Mouse (Mus musculus): ENCODE measurements around the gene Fxyd2. TPM values are rescaled to one million over a fixed set of nuclear protein-coding genes. Genes with fewer than 3 reads are reported as not detected.
A peak's percentile ranks its signal among the peaks of the same experiment; 100 is the strongest.

The Fxyd2 gene
- polyA plus RNA-seq, 1 experiment from 2014 or later = 2.5 TPM

DNA sequence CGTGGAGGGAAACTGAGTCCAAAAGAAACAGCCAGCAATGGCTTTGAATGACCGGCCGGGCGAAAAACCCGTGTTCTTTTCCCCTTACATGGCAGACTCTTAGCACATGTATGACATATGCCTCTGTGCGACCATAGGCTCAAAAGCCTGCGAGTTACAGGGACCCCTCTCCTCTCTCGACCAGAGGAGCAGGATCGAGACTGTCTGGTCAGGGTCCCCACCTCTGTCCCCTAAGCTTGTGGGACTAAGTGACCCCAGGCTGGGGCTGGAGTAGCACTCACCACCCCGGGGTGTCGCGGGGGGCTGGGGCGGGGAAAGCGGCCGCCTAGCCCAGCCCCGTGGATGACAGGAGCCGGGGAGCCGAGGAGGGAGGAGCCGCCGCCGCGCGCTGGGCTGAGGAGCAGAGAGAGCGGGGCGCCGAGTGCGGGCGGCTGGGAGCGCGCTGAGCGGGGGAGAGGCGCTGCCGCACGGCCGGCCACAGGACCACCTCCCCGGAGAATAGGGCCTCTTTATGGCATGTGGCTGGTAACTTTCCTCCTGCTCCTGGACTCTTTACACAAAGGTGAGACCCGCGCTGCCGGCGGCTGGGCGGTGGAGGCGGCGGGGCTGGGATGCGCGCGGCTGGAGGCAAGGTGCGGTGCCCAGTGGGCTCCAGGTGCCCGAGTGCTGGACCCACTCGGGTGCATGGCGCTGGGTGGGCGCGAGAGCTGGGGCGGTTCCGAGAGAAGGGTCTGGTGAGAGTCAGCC is 30.7 kb downstream of the Fxyd2 start:
- Histone ChIP-seq H3K27me3 (ENCODE audit: control insufficient read depth, insufficient read depth, low read length) (peaks cover 51% of the 10 kb centered on the region), H3K36me3 (ENCODE audit: control insufficient read depth, insufficient read depth) (no peaks in the 10 kb centered on the region), H3K4me2 (ENCODE audit: low read depth, low read length) (peak overlapping the region; percentile 64), H3K4me1 (ENCODE audit: control insufficient read depth, insufficient read depth, low read length) (peaks cover 6% of the 10 kb centered on the region; the same call in 1 of the 2 replicates), H3K27ac (ENCODE audit: low read length) (no peak overlapping the region), H3K9me3 (replicated peaks; ENCODE audit: control insufficient read depth, low read length) (no peaks in the 10 kb centered on the region), H3K9ac (ENCODE audit: low read length) (no peak overlapping the region), H3K4me3 (ENCODE audit: low read length) (peak overlapping the region; percentile 49)
- no peak for ATAC-seq (replicated peaks; ENCODE audit: extremely low read depth, insufficient read depth, low FRiP score)
- WGBS = 3% methylated on average over 54 of the region's 54 CpGs

DNA sequence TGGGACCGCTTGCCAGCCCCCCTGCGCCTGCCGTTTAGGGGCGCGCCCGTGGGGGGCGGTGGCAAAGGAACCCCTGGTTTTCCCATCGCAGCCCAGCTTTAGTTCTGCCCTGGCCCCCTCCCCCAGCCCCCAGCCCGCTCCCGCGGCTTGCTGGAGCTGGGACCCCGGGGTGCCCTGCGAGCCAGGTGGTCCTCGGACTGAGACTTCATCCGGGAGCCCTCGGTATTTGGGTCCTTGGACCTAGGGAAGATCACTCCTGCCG is 31.2 kb downstream of the Fxyd2 start:
- H3K9me3 ChIP-seq (replicated peaks; ENCODE audit: control insufficient read depth, low read length) = no peaks in the 10 kb centered on the region
- no peak overlapping the region for H3K9ac ChIP-seq (ENCODE audit: low read length)
- H3K4me3 ChIP-seq (ENCODE audit: low read length) = peak overlapping the region; percentile 49
- peak overlapping the region; percentile 64 for H3K4me2 ChIP-seq (ENCODE audit: low read depth, low read length)
- H3K27me3 ChIP-seq (ENCODE audit: control insufficient read depth, insufficient read depth, low read length) = peaks cover 51% of the 10 kb centered on the region
- peaks cover 6% of the 10 kb centered on the region; the same call in 1 of the 2 replicates for H3K4me1 ChIP-seq (ENCODE audit: control insufficient read depth, insufficient read depth, low read length)
- ATAC-seq (replicated peaks; ENCODE audit: extremely low read depth, insufficient read depth, low FRiP score) = no peak
- 2% methylated on average over 16 of the region's 17 CpGs for WGBS
- no peaks in the 10 kb centered on the region for H3K36me3 ChIP-seq (ENCODE audit: control insufficient read depth, insufficient read depth)
- no peak overlapping the region for H3K27ac ChIP-seq (ENCODE audit: low read length)

DNA sequence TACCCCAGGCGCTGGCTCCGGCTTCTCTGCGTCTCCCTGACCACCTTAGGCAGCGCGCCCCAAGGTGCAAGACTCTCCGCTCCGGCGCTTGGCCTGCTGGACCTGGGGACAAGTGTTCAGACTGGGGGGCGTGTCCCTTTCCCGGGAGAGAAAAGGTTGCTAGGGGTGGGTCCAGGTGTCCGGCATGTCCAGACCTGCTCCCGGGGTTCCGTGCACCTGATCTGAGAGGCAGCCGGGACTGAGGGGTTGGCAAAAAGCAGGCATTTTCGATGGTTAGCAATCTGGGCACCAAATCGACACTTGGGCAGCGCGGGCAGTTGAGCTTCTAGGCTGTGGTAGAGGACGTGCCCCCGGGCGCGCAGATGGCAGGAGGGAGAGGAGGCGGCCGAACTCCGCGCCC is 31.7 kb downstream of the Fxyd2 start:
- 7% methylated on average over 26 of the region's 26 CpGs for WGBS

DNA sequence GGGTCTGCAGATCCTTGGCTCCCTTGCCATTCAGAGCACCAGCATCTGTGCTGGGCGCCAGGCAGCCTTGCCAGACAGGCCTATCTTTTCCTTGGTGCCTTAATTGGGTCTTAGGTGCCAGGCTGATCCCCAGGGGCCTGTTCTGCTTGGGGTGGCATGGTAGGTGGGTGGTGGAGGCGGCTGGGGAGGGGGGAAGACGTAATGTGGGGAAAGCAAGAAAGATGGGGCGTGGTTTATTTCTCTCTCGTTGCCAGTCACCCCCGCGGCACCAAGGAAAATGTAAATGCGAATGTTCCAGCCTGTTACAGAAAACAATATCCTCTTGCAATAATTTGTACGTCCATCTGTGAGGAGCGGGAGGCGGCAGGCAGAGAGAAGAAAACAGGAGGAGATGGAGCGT is 33.2 kb downstream of the Fxyd2 start:
- H3K4me1 ChIP-seq (ENCODE audit: control insufficient read depth, insufficient read depth, low read length) = peaks cover 6% of the 10 kb centered on the region; the same call in 1 of the 2 replicates
- H3K4me3 ChIP-seq (ENCODE audit: low read length) = no peak overlapping the region
- H3K9ac ChIP-seq (ENCODE audit: low read length) = no peak overlapping the region
- H3K4me2 ChIP-seq (ENCODE audit: low read depth, low read length) = no peak overlapping the region
- no peak overlapping the region for H3K27ac ChIP-seq (ENCODE audit: low read length)
- no peaks in the 10 kb centered on the region for H3K36me3 ChIP-seq (ENCODE audit: control insufficient read depth, insufficient read depth)
- peaks cover 51% of the 10 kb centered on the region for H3K27me3 ChIP-seq (ENCODE audit: control insufficient read depth, insufficient read depth, low read length)
- no peak for ATAC-seq (replicated peaks; ENCODE audit: extremely low read depth, insufficient read depth, low FRiP score)
- 64% methylated on average over 12 of the region's 12 CpGs for WGBS
- no peaks in the 10 kb centered on the region for H3K9me3 ChIP-seq (replicated peaks; ENCODE audit: control insufficient read depth, low read length)

More for the DNA sequence above, 31.7 kb downstream of the Fxyd2 start:
- Histone ChIP-seq H3K9ac (ENCODE audit: low read length) (no peak overlapping the region), H3K4me3 (ENCODE audit: low read length) (peak overlapping the region; percentile 17), H3K27me3 (ENCODE audit: control insufficient read depth, insufficient read depth, low read length) (peaks cover 51% of the 10 kb centered on the region), H3K4me2 (ENCODE audit: low read depth, low read length) (peak overlapping the region; percentile 64), H3K36me3 (ENCODE audit: control insufficient read depth, insufficient read depth) (no peaks in the 10 kb centered on the region), H3K4me1 (ENCODE audit: control insufficient read depth, insufficient read depth, low read length) (peaks cover 6% of the 10 kb centered on the region; the same call in 1 of the 2 replicates), H3K27ac (ENCODE audit: low read length) (no peak overlapping the region), H3K9me3 (replicated peaks; ENCODE audit: control insufficient read depth, low read length) (no peaks in the 10 kb centered on the region)
- no peak for ATAC-seq (replicated peaks; ENCODE audit: extremely low read depth, insufficient read depth, low FRiP score)

DNA sequence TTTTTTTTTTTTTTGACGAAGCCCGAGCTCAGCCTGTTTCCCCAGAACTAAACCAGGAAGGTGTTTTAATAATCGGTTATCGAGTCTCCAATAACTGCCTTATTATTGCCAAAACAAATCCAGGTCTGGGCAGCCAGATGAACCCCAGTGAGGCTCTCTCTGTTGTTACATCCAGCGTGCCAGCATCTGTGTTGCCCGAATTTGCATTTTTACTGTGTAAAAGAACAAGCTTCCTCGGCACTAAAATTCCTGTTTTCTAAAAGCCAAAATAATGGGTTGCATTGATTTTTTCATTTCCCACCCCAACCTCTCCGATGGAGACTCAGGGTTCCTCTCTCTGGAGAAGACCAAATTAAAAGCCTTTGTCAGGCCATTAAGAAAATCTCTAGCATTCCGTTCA is 33.6 kb downstream of the Fxyd2 start:
- Histone ChIP-seq H3K4me1 (ENCODE audit: control insufficient read depth, insufficient read depth, low read length) (peaks cover 6% of the 10 kb centered on the region; the same call in 1 of the 2 replicates), H3K4me2 (ENCODE audit: low read depth, low read length) (no peak overlapping the region), H3K27me3 (ENCODE audit: control insufficient read depth, insufficient read depth, low read length) (peaks cover 51% of the 10 kb centered on the region), H3K9me3 (replicated peaks; ENCODE audit: control insufficient read depth, low read length) (no peaks in the 10 kb centered on the region), H3K36me3 (ENCODE audit: control insufficient read depth, insufficient read depth) (no peaks in the 10 kb centered on the region), H3K4me3 (ENCODE audit: low read length) (no peak overlapping the region), H3K27ac (ENCODE audit: low read length) (no peak overlapping the region), H3K9ac (ENCODE audit: low read length) (no peak overlapping the region)
- ATAC-seq (replicated peaks; ENCODE audit: extremely low read depth, insufficient read depth, low FRiP score) = no peak
- WGBS = 82% methylated on average over 9 of the region's 9 CpGs

DNA sequence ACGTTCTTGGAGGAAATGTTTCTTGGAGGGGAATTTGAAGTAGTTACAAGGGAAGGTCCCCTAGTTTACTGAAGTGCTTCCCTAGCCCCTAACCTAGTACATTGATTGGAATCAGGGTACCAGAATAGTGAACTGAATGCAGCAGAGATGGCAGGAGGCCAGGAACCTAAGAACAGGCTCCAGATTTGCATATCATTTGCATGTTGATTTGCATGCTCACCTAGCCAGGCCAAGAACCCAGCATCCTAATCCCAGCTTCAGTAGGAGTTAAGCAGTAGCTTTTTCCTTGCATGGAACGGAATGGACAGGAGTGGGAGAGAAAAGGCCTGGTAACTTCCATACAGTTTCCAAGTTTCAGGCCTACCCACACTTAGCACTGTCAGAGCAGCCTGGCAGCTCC is 34.7 kb downstream of the Fxyd2 start:
- WGBS = 72% methylated on average over 2 of the region's 2 CpGs
- Histone ChIP-seq H3K4me2 (ENCODE audit: low read depth, low read length) (no peak overlapping the region), H3K4me3 (ENCODE audit: low read length) (no peak overlapping the region), H3K27ac (ENCODE audit: low read length) (no peak overlapping the region), H3K4me1 (ENCODE audit: control insufficient read depth, insufficient read depth, low read length) (peaks cover 6% of the 10 kb centered on the region; the same call in 1 of the 2 replicates), H3K9ac (ENCODE audit: low read length) (no peak overlapping the region), H3K27me3 (ENCODE audit: control insufficient read depth, insufficient read depth, low read length) (peaks cover 44% of the 10 kb centered on the region), H3K36me3 (ENCODE audit: control insufficient read depth, insufficient read depth) (no peaks in the 10 kb centered on the region), H3K9me3 (replicated peaks; ENCODE audit: control insufficient read depth, low read length) (no peaks in the 10 kb centered on the region)
- ATAC-seq (replicated peaks; ENCODE audit: extremely low read depth, insufficient read depth, low FRiP score) = no peak

DNA sequence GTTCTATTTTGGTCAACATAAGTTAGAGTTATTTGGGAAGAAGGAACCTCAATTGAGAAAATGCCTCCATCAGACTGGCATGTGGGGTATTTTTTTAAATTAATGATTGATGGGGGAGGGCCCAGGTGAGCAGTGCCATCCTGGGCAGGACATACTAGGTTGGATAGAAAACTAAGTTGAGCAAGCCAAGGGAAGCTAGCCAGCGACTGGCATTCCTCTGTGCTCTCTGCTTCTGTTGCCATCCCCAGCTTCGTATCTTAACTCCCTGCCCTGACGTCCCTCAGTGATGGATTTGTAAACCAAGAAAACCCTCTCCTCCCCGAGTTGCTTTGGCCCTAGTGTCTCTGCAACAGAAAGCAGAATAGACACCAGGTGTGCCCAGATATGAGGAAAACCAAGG is 39.6 kb downstream of the Fxyd2 start:
- ATAC-seq (replicated peaks; ENCODE audit: extremely low read depth, insufficient read depth, low FRiP score) = no peak
- no peaks in the 10 kb centered on the region for H3K9me3 ChIP-seq (replicated peaks; ENCODE audit: control insufficient read depth, low read length)
- no peaks in the 10 kb centered on the region for H3K36me3 ChIP-seq (ENCODE audit: control insufficient read depth, insufficient read depth)
- H3K4me2 ChIP-seq (ENCODE audit: low read depth, low read length) = no peak overlapping the region
- peaks cover 7% of the 10 kb centered on the region; the same call in 1 of the 2 replicates for H3K27me3 ChIP-seq (ENCODE audit: control insufficient read depth, insufficient read depth, low read length)
- H3K27ac ChIP-seq (ENCODE audit: low read length) = no peak overlapping the region
- no peak overlapping the region for H3K9ac ChIP-seq (ENCODE audit: low read length)
- WGBS = 50% methylated on average over 4 of the region's 4 CpGs
- H3K4me3 ChIP-seq (ENCODE audit: low read length) = no peak overlapping the region
- no peaks in the 10 kb centered on the region for H3K4me1 ChIP-seq (ENCODE audit: control insufficient read depth, insufficient read depth, low read length)

DNA sequence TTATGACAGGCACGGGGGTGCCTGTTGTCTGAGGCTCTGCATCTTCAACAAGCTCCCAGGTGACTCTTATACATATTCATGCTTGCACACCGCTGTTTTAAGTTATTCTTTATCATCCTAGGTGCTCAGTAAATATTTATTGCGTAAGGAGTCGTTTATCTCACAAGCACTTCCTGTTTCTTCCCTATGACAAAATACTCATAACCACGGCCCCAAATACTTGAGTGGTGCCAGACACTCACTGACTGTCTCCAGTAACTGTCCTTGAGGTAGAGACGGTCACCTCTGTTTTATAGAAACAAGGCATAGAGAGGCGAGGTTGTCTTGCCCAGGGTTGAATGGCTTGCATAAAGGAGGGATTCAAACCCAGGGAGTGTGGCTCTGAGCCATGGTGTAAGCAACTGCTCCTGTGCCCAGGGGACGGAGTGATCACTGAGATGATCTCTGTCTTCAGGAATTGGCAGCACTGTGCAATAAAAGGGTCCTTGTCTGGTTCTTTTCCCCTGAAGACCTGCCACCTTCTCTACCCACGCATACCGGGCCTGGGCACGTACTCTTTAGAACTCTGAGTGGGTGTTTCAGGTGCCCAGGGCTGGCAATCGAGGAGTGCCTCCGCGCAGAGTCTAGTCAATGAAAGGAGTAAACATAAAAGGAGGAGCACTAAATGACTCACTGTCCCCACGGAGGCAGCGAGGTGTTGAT is 40.8 kb downstream of the Fxyd2 start:
- no peak for ATAC-seq (replicated peaks; ENCODE audit: extremely low read depth, insufficient read depth, low FRiP score)
- 74% methylated on average over 16 of the region's 16 CpGs for WGBS
- H3K27me3 ChIP-seq (ENCODE audit: control insufficient read depth, insufficient read depth, low read length) = peaks cover 5% of the 10 kb centered on the region; the same call in 1 of the 2 replicates

DNA sequence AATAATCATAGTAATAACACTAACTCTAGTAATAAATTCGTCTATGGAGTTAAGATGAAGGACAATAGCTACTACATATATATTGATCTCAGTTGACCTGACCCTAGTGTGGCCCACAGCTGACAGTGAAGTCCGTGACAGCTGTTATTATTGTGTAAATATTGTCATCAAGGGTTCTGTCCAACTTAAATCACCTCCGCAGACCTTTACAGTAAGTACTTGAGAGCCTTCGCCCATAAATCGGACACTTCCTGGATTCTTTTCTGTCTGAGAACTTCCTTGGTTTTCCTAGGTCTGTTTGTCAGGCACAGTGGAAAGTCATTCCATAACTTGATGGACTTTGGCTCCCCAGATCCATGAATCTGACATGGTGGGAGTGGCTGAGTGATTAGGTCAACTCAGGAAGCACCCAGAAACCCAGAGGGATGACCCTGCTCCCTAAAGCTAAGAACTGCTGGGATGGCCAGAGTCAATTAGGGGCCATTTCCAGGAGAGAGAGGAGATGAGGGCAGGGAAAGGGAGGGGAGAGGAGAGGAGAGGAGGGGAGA is 44.9 kb downstream of the Fxyd2 start:
- peaks cover 21% of the 10 kb centered on the region for H3K27me3 ChIP-seq (ENCODE audit: control insufficient read depth, insufficient read depth, low read length)

More for the DNA sequence above, 40.8 kb downstream of the Fxyd2 start:
- Histone ChIP-seq H3K9ac (ENCODE audit: low read length) (no peak overlapping the region), H3K4me3 (ENCODE audit: low read length) (no peak overlapping the region), H3K4me1 (ENCODE audit: control insufficient read depth, insufficient read depth, low read length) (no peaks in the 10 kb centered on the region), H3K36me3 (ENCODE audit: control insufficient read depth, insufficient read depth) (no peaks in the 10 kb centered on the region), H3K27ac (ENCODE audit: low read length) (no peak overlapping the region), H3K4me2 (ENCODE audit: low read depth, low read length) (no peak overlapping the region), H3K9me3 (replicated peaks; ENCODE audit: control insufficient read depth, low read length) (no peaks in the 10 kb centered on the region)

More for the DNA sequence above, 44.9 kb downstream of the Fxyd2 start:
- no peaks in the 10 kb centered on the region for H3K9me3 ChIP-seq (replicated peaks; ENCODE audit: control insufficient read depth, low read length)
- H3K4me3 ChIP-seq (ENCODE audit: low read length) = no peak overlapping the region
- no peak overlapping the region for H3K9ac ChIP-seq (ENCODE audit: low read length)
- no peaks in the 10 kb centered on the region for H3K36me3 ChIP-seq (ENCODE audit: control insufficient read depth, insufficient read depth)
- H3K27ac ChIP-seq (ENCODE audit: low read length) = no peak overlapping the region
- WGBS = 75% methylated on average over 5 of the region's 5 CpGs
- no peak for ATAC-seq (replicated peaks; ENCODE audit: extremely low read depth, insufficient read depth, low FRiP score)
- no peaks in the 10 kb centered on the region for H3K4me1 ChIP-seq (ENCODE audit: control insufficient read depth, insufficient read depth, low read length)
- H3K4me2 ChIP-seq (ENCODE audit: low read depth, low read length) = no peak overlapping the region
